Mouse (Mus musculus) kidney, embryonic 14.5 days (tissue): ENCODE data around the gene Irgq. TPM values are rescaled to one million over a fixed set of nuclear protein-coding genes. Genes with fewer than 3 reads are reported as not detected.
"Not testable (repeated sequence)": the region's sequence is repeated elsewhere in the genome, so short reads cannot be mapped to it uniquely, and the experiment has no call there.

Experiments used
- ATAC-seq: fragments of 200-750 bp; cut with Nextera tagmentation; 2 replicates; pipeline ENCODE4 v1.8.0; 2017; ENCODE audit warnings: moderate number of reproducible peaks, mild to moderate bottlenecking, moderate TSS enrichment, moderate library complexity; ENCODE audit not compliant: low FRiP score, low TSS enrichment
- H3K27ac ChIP-seq: fragments of 300-500 bp; sonication (generic); 2 replicates; pipeline ENCODE4 v1.5.1; 2014; ENCODE audit warnings: low read depth, mild to moderate bottlenecking, low read length, moderate library complexity, mixed read lengths
- H3K27me3 ChIP-seq: fragments of 300-500 bp; sonication (generic); 2 replicates; pipeline ENCODE4 v1.6.1; 2014; ENCODE audit warnings: mild to moderate bottlenecking, low read length; ENCODE audit not compliant: control insufficient read depth, insufficient read depth
- H3K36me3 ChIP-seq: fragments of 300-500 bp; sonication (generic); 2 replicates; pipeline ENCODE4 v1.6.1; 2014; ENCODE audit warnings: low read length, mixed read lengths; ENCODE audit not compliant: control insufficient read depth, insufficient read depth
- H3K4me1 ChIP-seq: fragments of 300-500 bp; sonication (generic); 2 replicates; pipeline ENCODE4 v1.6.1; 2014; ENCODE audit warnings: low read length, mixed read lengths; ENCODE audit not compliant: control insufficient read depth, insufficient read depth
- H3K4me2 ChIP-seq: fragments of 300-500 bp; sonication (generic); replicated peaks from 2 replicates; pipeline ENCODE4 v1.6.1; 2014; ENCODE audit warnings: low read depth, mild to moderate bottlenecking, low read length
- H3K4me3 ChIP-seq: fragments of 300-500 bp; sonication (generic); 2 replicates; pipeline ENCODE4 v1.5.1; 2014; ENCODE audit warnings: mild to moderate bottlenecking, low read length
- H3K9ac ChIP-seq: fragments of 300-500 bp; sonication (generic); 2 replicates; pipeline ENCODE4 v1.6.1; 2014; ENCODE audit warnings: low read depth, mild to moderate bottlenecking, low read length, moderate library complexity
- H3K9me3 ChIP-seq: fragments of 300-500 bp; sonication (generic); 2 replicates; pipeline ENCODE4 v1.6.1; 2016; ENCODE audit warnings: low read length; ENCODE audit not compliant: control insufficient read depth
- WGBS: fragments of 180-500 bp; shearing (Covaris S2); extraction: QIAGEN DNeasy Blood & Tissue Kit; methylation state at CpG from one replicate; pipeline ENCODE4 v1.1.7; 2014; 5-methylcytosine and 5-hydroxymethylcytosine counted together
- polyA plus RNA-seq: library from polyadenylated mRNA; unstranded; fragments of >200 nt; fragmentation: Nextera tagmentation; extraction: Ambion mirVana; gene quantifications from 2 replicates; pipeline ENCODE4 v1.2.1, GENCODE M21; 2014

The Irgq gene
- polyA plus RNA-seq: 5.0 and 9.5 TPM in 2 replicates

DNA sequence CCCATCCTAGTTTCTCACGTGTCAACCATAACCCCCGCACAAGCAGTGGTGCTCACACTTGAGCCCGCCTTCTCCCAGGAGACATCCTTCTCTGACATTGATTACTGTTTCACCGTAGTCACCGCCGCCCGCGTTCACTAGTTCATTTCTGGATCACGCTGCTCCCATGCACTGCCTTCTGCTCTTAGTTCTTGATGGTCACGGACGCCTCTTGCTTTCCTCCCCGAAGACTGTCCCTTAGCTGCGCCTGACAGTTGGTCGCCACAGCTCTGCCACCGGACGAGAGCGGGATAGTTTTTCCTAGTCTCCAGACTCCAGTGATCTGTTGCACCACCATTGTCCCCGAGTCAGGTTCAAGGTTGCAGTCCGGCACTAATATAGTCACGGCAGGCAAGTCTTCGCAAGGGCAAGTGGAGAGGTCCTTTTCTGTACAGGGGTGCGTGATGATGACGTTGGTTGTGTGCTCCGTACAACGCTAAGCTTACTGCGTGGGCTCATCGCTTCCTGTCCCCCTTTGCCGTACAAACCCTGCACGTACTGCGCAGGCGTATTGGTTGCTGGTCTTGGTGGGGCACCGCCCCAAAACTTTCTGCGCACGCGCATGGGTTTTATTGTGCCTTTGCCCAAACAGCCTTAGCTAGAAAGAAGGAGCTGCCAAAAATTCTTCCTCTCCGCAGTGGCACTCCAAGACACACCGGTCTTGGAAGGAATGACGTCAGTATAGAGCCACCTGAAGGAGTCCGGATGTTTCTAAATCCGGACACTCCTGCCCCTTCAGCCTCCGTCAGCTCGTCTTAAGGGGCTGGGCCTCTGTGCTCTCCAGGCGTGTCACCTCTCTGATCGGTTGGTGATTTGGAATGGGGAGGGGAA is at the start of gene Irgq:
Irgq (plus strand) TSS at position 628 of the 870 bp plus-strand sequence.
- H3K4me1 ChIP-seq: peaks cover 21% of the 10 kb centered on the region
- peak within 1 kb of the TSS; percentile 78 for H3K27ac ChIP-seq
- peak within 1 kb of the TSS; percentile 81 for H3K9ac ChIP-seq
- H3K27me3 ChIP-seq: no peaks in the 10 kb centered on the region; the same call in 1 of the 2 replicates
- H3K4me3 ChIP-seq: peak within 1 kb of the TSS; percentile 71
- H3K4me2 ChIP-seq: peak within 1 kb of the TSS; percentile 95
- ATAC-seq: peak; percentile 93
- peaks cover 19% of the 10 kb centered on the region for H3K36me3 ChIP-seq
- H3K9me3 ChIP-seq: no peaks in the 10 kb centered on the region
- WGBS: under 1% methylated on average over 44 of the region's 44 CpGs

DNA sequence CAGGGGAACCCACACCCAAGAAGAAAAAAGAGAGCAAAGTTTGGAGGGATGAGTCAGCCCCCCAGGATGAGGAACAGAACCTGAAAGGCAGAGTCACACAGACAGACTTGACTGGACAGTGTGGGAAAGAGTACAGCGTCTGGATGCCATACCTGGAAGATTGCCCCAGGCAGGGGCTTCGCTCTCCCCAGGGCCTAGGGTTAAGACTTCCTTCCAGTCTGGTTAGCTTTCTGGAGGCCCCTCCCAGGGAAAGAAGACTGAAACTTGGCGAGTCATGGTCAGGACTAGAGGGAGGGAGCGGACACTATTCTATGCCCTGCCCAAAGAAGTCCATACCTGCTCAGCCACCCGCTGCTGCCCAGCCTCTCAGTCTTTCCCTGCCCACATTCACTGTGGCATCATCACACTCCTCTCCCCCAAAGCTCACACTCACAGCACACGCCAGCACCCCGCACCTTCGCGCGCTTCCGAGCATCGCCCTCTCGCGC is 49.5 kb upstream of the Irgq start:
- Histone ChIP-seq H3K27me3 (peaks cover 4% of the 10 kb centered on the region; the same call in 1 of the 2 replicates), H3K36me3 (no peaks in the 10 kb centered on the region), H3K27ac (no peak overlapping the region), H3K4me1 (peaks cover 8% of the 10 kb centered on the region; the same call in 1 of the 2 replicates), H3K4me2 (peak overlapping the region; percentile 97), H3K9ac (peak overlapping the region; percentile 71; the same call in 1 of the 2 replicates), H3K4me3 (peak overlapping the region; percentile 61), H3K9me3 (no peaks in the 10 kb centered on the region)
- WGBS: 14% methylated on average over 14 of the region's 14 CpGs
- ATAC-seq: peak; percentile 30

DNA sequence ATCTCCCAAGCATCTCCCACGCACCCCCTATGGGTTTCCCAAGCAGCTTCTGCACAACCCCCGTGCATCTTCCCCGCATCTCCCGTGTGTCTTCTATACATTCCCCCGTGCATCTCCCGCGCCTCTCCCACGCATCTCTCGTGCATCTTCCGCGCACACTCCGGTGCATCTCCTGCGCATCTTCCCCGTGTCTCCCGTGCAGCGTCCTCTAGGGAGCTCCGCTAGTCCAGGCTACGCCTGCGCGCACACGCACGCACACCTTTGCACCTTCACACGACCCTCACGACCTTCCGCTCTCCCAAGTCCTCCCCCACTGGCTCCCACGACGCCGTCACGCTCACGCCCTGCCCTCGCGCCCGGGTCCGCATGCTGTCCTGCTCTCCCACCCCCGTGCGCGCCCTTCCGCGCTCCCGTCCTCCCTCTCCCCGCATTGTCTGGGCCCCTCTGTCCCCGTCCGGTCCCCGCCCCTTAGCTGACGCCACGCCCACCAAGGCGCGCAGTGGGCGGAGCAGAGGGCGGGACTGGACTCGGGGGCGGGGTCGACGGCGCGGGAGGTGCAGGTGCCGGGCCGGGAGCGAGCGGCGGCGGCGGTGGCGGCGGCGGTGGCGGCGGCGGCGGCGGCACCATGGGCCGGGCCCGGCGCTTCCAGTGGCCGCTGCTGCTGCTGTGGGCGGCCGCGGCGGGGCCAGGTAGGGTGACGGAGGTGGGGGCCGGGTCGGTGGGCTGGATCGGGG is 48.8 kb upstream of the Irgq start, which contains the start of gene Cadm4:
Cadm4 (plus strand) TSS at position 550 of the 734 bp plus-strand sequence.
- peak within 1 kb of the TSS; percentile 71 for H3K9ac ChIP-seq
- peaks cover 14% of the 10 kb centered on the region; the same call in 1 of the 2 replicates for H3K4me1 ChIP-seq
- peak; percentile 84 for ATAC-seq
- H3K9me3 ChIP-seq: no peaks in the 10 kb centered on the region
- H3K27me3 ChIP-seq: peaks cover 4% of the 10 kb centered on the region; the same call in 1 of the 2 replicates
- H3K27ac ChIP-seq: no peak within 1 kb of the TSS
- H3K36me3 ChIP-seq: no peaks in the 10 kb centered on the region
- H3K4me2 ChIP-seq: peak within 1 kb of the TSS; percentile 97
- peak within 1 kb of the TSS; percentile 61 for H3K4me3 ChIP-seq
- 1% methylated on average over 71 of the region's 83 CpGs for WGBS

DNA sequence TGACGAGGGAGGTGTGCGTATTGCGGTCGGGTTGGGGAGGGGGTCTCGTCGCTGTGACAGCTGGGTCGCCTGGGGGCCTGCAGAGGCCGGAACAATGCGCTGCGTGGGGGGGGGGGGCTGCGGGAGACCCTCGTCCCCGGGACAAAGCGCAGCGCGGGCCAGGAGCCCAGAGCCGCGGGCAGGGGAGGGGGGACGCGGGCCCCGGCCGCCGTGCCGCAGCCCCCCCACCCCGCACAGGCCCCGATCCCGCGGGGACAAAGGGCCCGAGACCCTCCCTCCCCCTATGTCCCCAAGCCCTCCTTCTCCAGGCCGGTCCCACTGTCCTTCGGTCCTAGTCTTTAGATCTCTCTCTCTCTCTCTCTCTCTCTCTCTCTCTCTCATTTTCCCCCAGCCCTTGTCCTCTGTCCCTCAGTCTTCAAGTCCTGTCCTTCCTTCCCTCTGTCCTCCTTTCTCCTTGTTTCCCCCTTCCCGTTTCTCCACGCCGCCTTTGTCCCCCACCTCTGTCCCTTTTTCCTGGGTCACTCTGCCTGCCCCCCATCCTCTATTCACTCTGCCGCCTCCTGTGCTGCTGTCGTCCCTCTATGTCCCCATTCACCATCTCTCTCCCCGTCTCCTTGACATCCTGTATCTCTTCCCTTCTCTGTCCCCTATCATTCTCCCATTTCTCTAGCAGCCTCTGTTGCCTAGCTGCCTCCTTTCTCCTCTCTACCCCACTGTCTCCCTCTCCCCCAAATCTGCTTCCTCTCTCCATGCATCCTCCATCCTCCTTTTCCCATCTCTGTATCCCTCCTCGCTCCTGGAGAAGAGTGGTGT is 48.1 kb upstream of the Irgq start:
- peaks cover 17% of the 10 kb centered on the region; the same call in 1 of the 2 replicates for H3K4me1 ChIP-seq
- no peaks in the 10 kb centered on the region for H3K36me3 ChIP-seq
- no peaks in the 10 kb centered on the region for H3K9me3 ChIP-seq
- peak overlapping the region; percentile 71 for H3K9ac ChIP-seq
- 0 out of 2 replicates have a peak, but pooled peaks have one; percentile 5 for ATAC-seq
- WGBS: 6% methylated on average over 11 of the region's 38 CpGs
- H3K4me2 ChIP-seq: peak overlapping the region; percentile 97
- H3K27ac ChIP-seq: no peak overlapping the region
- H3K4me3 ChIP-seq: peak overlapping the region; percentile 61
- peaks cover 4% of the 10 kb centered on the region; the same call in 1 of the 2 replicates for H3K27me3 ChIP-seq

DNA sequence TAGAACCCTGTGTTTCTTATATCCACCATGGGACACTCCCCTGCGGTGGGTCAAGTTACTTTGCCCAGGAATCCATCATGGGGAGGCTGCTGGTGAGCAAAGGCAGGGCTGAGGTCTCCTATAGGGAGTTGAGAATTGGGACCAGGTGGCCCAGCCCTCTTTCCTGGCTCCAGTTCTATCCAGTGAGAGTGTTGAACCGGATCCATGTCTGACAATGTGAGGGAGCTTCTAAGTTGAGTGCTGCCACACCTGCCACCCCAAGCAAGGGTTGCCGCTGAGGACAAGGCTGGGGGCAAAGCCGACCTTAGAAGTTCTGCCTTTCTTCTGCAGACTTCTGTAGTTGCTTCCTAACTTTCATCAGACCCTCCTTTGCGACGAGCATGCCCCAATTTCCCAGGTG is 47.2 kb upstream of the Irgq start:
- not testable (repeated sequence) for H3K9me3 ChIP-seq, H3K36me3 ChIP-seq, H3K4me3 ChIP-seq, H3K27ac ChIP-seq, ATAC-seq, H3K9ac ChIP-seq, H3K27me3 ChIP-seq
- WGBS: 47% methylated on average over 6 of the region's 6 CpGs
- peaks cover 17% of the 10 kb centered on the region; the same call in 1 of the 2 replicates for H3K4me1 ChIP-seq
- 0 out of 2 replicates have a peak overlapping the region, but pooled peaks have one; percentile 97 for H3K4me2 ChIP-seq

DNA sequence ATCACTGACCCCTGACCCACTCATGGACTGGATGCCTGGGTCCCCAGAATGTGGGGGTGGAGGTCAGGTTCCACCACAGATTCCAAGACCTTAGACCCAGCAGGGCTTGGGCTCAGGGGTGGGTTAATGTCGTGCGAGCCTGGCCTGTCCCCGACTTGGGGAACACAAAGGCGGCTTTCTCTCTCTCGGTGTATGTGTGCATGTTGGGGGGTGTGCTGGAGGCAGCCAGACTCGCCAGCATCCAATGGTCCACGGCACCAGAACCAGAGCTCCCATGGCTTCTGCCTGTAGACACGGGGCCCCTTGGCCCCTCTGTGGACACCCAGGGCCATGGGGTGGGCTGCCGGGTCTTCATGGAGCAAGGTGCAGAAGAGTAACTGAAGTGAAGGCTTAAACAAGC is 45.0 kb upstream of the Irgq start:
- Histone ChIP-seq H3K27ac (no peak overlapping the region), H3K4me2 (no peak overlapping the region), H3K9ac (no peak overlapping the region), H3K4me3 (no peak overlapping the region), H3K27me3 (peaks cover 4% of the 10 kb centered on the region; the same call in 1 of the 2 replicates), H3K4me1 (peaks cover 17% of the 10 kb centered on the region; the same call in 1 of the 2 replicates), H3K36me3 (no peaks in the 10 kb centered on the region), H3K9me3 (no peaks in the 10 kb centered on the region)
- no peak for ATAC-seq
- WGBS: 84% methylated on average over 9 of the region's 9 CpGs

DNA sequence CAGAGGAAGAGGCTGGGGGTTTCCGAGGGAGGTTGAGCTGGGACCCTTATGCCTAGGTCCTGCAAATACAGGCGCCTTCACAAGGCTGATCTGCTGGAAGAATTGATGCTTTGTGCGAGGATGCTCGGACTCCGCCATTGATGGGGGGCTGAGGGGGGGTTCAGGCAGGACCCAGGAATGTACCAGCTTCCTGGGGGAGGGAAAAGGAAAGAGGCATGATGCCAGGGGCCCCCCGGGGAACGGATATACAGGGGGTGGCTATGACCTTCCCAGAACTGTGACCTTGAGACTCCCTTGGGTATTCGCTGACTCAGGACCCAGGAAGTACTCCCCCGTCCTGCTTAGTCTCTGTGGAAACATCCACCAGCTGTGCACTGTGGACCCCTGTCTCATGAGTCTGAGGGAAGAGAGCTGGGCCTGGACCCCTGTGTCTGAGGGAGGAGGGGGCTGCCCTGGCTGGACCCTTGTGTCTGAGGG is 43.8 kb upstream of the Irgq start:
- H3K4me2 ChIP-seq: no peak overlapping the region
- no peak overlapping the region for H3K4me3 ChIP-seq
- peaks cover 4% of the 10 kb centered on the region; the same call in 1 of the 2 replicates for H3K27me3 ChIP-seq
- peak; percentile 41; the same call in 1 of the 2 replicates for ATAC-seq
- 35% methylated on average over 9 of the region's 9 CpGs for WGBS
- peaks cover 9% of the 10 kb centered on the region; the same call in 1 of the 2 replicates for H3K4me1 ChIP-seq
- no peak overlapping the region for H3K27ac ChIP-seq
- no peak overlapping the region for H3K9ac ChIP-seq
- no peaks in the 10 kb centered on the region for H3K9me3 ChIP-seq
- no peaks in the 10 kb centered on the region for H3K36me3 ChIP-seq

DNA sequence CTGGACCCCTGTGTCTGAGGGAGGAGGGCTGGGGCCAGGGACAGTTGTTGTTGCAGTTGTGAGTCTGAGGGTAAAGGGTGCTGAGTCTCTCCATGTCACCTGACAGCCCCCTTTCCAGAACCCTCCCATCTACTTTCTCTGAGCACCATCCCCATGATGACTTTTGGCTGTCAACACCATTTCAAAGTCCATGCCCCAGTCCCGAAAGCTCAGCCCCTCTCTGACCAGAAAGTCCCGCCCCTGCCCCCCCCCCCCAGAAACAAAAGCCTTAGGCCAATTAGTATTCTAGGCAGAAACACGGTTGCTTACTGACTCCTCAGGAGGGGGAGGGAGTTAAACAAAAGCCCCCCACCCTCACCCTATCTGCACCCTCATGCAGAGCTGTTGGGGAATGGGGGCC is 43.1 kb upstream of the Irgq start:
- no peak overlapping the region for H3K4me2 ChIP-seq
- no peaks in the 10 kb centered on the region for H3K9me3 ChIP-seq
- ATAC-seq: no peak
- H3K27ac ChIP-seq: no peak overlapping the region
- H3K4me1 ChIP-seq: peaks cover 9% of the 10 kb centered on the region; the same call in 1 of the 2 replicates
- no peak overlapping the region for H3K4me3 ChIP-seq
- WGBS: 31% methylated on average over 3 of the region's 3 CpGs
- H3K36me3 ChIP-seq: no peaks in the 10 kb centered on the region
- H3K9ac ChIP-seq: no peak overlapping the region
- peaks cover 4% of the 10 kb centered on the region; the same call in 1 of the 2 replicates for H3K27me3 ChIP-seq
